Mouse (Mus musculus) intestine, postnatal 0 days (tissue): ENCODE measurements around the gene Tm4sf19. TPM values are rescaled to one million over a fixed set of nuclear protein-coding genes. Genes with fewer than 3 reads are reported as not detected.

Experiments used
- ATAC-seq: fragments of 200-750 bp; cut with Nextera tagmentation; 2 replicates; pipeline ENCODE4 v1.8.0; 2017; ENCODE audit warnings: mild to moderate bottlenecking, moderate TSS enrichment, moderate library complexity
- H3K27ac ChIP-seq: fragments of 300-500 bp; sonication (generic); 2 replicates; pipeline ENCODE4 v1.5.1; 2014; ENCODE audit warnings: mild to moderate bottlenecking, low read depth, low read length, moderate library complexity
- H3K27me3 ChIP-seq: fragments of 300-500 bp; sonication (generic); replicated peaks from 2 replicates; pipeline ENCODE4 v1.6.1; 2014; ENCODE audit warnings: low read length, mixed read lengths; ENCODE audit not compliant: control insufficient read depth, insufficient read depth
- H3K36me3 ChIP-seq: fragments of 300-500 bp; sonication (generic); 2 replicates; pipeline ENCODE4 v1.6.1; 2014; ENCODE audit warnings: mild to moderate bottlenecking, moderate library complexity; ENCODE audit not compliant: control insufficient read depth, insufficient read depth
- H3K4me1 ChIP-seq: fragments of 300-500 bp; sonication (generic); replicated peaks from 2 replicates; pipeline ENCODE4 v1.6.1; 2014; ENCODE audit warnings: antibody characterized with exemption, low read length, mixed read lengths; ENCODE audit not compliant: control insufficient read depth, insufficient read depth
- H3K4me2 ChIP-seq: fragments of 300-500 bp; sonication (generic); replicated peaks from 2 replicates; pipeline ENCODE4 v1.6.1; 2014; ENCODE audit warnings: low read depth, mild to moderate bottlenecking, moderate library complexity
- H3K4me3 ChIP-seq: fragments of 300-500 bp; sonication (generic); 2 replicates; pipeline ENCODE4 v1.5.1; 2014; ENCODE audit warnings: low read depth, low read length
- H3K9ac ChIP-seq: fragments of 300-500 bp; sonication (generic); 2 replicates; pipeline ENCODE4 v1.6.1; 2014; ENCODE audit warnings: mild to moderate bottlenecking, low read depth, low read length
- H3K9me3 ChIP-seq: fragments of 300-500 bp; sonication (generic); 2 replicates; pipeline ENCODE4 v1.6.1; 2016; ENCODE audit warnings: mixed run types; ENCODE audit not compliant: control insufficient read depth
- CTCF ChIP-seq: sonication (generic); IDR thresholded peaks from 2 replicates; pipeline ENCODE4 v1.5.1; 2016; ENCODE audit warnings: low read depth, mild to moderate bottlenecking, control low read depth, antibody characterized with exemption, moderate library complexity
- WGBS: fragments of 180-500 bp; shearing (Covaris S2); extraction: QIAGEN DNeasy Blood & Tissue Kit; methylation state at CpG from one replicate; pipeline ENCODE4 v1.1.7; 2014; 5-methylcytosine and 5-hydroxymethylcytosine counted together
- polyA plus RNA-seq: library from polyadenylated mRNA; unstranded; fragments of >200 nt; fragmentation: Nextera tagmentation; extraction: Ambion mirVana; gene quantifications from 2 replicates; pipeline ENCODE4 v1.2.1, GENCODE M21; 2015

Gene Tm4sf19
- polyA plus RNA-seq, 1 experiment from 2014 or later = not detected

DNA sequence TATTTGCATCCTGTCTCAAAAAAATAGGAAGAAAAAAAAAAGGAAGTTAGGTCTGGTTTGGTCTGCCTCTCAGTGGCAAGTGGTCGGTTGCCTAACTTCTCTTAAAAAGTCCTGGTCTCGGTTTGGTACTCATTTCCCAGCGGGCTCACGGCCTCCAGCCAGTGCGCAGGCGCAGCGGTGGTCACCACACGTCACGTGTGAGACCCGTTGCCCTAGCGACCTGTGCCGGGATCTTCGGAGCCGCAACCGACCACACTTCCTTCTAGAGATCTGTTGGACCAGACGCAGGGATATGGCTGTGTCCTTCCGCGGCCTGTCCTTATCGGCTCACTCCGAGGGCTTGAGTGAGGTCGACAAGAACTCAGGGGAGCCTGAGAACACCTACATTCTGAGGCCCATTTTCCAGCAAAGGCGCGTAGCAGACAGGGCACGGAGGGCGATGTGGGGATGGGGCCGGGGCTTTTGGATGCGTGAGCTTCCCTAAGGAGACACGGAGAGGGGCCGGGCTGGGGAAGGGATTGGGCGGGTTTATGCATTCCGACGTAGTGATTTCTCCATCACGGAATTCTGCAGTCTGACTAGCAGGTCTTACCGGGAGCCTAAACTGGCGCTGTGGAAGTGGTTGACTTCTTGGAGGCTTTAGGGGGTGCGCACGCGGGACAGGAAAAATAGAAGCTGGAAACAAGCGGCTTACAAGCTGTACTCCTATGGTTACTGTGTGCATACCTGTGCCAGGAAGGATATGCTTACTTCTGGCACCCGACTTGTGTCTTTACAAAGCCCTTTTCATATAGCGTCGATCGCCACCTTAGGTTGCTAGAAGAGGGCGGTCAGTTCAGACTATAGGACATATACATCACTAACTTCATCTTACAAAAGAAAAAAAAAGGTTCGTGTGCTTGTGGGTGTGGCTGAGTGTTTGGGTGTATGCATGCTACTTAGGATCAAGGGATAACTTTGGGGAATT lies 19.5 kb downstream of the Tm4sf19 start, which contains the start of gene Tctex1d2:
Gene Tctex1d2, plus strand, starts transcription at position 186 of the 967 bp plus-strand sequence.
- peak within 1 kb of the TSS; percentile 62 for H3K9ac ChIP-seq
- peak within 1 kb of the TSS; percentile 87 for H3K4me2 ChIP-seq
- no peaks in the 10 kb centered on the region for H3K9me3 ChIP-seq
- ATAC-seq = peak; percentile 91
- H3K27me3 ChIP-seq = no peaks in the 10 kb centered on the region
- peak within 1 kb of the TSS; percentile 81 for H3K27ac ChIP-seq
- TF ChIP-seq CTCF = peak; percentile 9; the same call in 1 of the 2 replicates
- H3K36me3 ChIP-seq = no peaks in the 10 kb centered on the region
- WGBS = 2% methylated on average over 45 of the region's 45 CpGs
- peak within 1 kb of the TSS; percentile 65 for H3K4me3 ChIP-seq
- H3K4me1 ChIP-seq = peaks cover 5% of the 10 kb centered on the region

DNA sequence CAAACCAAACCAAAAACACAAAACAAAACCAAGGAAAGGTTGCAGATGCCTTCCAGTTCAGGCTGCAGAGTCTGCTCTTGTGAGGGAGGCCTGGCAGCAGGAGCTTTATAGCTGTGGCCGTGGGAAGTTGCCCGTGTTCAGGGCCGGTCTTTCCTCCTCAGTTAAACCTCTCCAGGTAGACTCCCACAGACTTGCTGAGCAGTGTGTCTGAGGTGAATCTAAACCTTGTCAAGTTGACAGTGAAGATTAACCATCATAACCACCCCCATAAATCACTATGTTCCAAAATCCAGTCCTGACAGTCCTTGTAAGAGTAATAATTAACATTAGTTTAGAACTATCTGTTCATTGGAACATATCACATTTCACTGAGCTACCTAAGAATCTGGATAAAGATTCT lies 27.2 kb downstream of the Tm4sf19 start:
- WGBS = 55% methylated on average over 3 of the region's 3 CpGs
- no peak for ATAC-seq
- Histone ChIP-seq H3K27me3 (no peaks in the 10 kb centered on the region), H3K9me3 (no peaks in the 10 kb centered on the region), H3K4me3 (no peak overlapping the region), H3K4me1 (peaks cover 3% of the 10 kb centered on the region; the same call in 1 of the 2 replicates), H3K27ac (no peak overlapping the region), H3K9ac (no peak overlapping the region), H3K4me2 (no peak overlapping the region), H3K36me3 (no peaks in the 10 kb centered on the region)
- no peak for TF ChIP-seq CTCF

DNA sequence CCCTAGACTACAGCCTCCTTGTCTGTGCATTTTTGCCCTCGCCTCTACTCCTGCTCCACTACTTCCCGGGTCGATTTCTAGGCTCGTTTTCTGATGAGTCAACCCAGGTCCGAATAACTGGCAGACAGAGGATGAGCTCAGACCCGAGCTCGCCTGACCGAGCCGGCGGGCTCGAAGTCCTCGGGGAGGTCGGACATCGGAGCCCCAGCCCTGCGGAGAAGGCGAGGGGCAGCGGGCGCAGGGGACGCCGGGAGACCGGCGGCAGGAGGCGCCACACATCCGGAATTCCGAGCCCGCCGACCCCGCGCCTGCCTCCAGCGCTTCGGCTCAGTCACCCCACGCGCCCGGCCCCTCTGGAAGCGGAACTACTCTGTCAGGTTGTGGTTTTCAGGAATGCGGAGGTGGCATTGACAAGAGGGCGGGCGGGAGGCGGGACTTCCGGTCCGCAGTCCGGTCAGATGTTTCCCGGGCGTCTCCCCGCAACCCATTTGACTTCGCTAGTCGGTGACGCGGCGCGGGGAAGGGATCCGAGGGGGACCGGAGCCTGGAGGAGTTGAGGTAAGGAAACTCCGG lies 30.3 kb downstream of the Tm4sf19 start, which contains the start of gene Pcyt1a:
Gene Pcyt1a, plus strand, starts transcription at position 448 of the 573 bp plus-strand sequence.
- peak within 1 kb of the TSS; percentile 83 for H3K4me2 ChIP-seq
- H3K4me1 ChIP-seq = peaks cover 3% of the 10 kb centered on the region; the same call in 1 of the 2 replicates
- H3K36me3 ChIP-seq = no peaks in the 10 kb centered on the region
- peak; percentile 97 for ATAC-seq
- H3K9ac ChIP-seq = peak within 1 kb of the TSS; percentile 91
- no peaks in the 10 kb centered on the region for H3K9me3 ChIP-seq
- H3K27me3 ChIP-seq = no peaks in the 10 kb centered on the region
- H3K27ac ChIP-seq = peak within 1 kb of the TSS; percentile 97
- WGBS = under 1% methylated on average over 54 of the region's 54 CpGs
- peak; percentile 62 for TF ChIP-seq CTCF
- H3K4me3 ChIP-seq = peak within 1 kb of the TSS; percentile 90

DNA sequence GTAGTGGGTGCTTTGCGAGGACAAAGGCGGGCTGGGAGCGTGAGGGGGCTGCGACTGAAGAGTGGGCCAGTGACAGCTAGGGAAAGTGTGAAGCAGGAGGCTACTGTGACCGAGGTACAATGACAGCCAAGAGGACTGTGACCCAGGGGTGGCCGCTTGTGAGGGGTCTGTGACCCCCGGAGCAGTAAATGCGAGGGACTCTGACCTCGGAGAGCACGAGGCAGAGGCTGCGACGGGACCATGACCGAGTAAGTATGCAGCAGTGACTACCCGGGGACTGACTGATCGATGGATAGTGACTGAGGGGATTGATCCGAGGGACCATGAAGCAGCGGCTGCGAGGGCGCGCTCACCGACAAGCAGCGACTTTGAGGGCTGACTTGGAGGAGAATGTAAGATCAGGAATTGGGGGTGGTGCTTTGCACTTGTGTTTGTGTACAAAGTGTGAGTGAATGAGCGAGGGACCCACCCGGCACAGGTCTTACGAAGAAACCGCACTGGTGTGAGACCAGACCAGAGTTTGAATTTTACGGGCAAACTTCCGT lies 30.8 kb downstream of the Tm4sf19 start:
- peak overlapping the region; percentile 97 for H3K27ac ChIP-seq

DNA sequence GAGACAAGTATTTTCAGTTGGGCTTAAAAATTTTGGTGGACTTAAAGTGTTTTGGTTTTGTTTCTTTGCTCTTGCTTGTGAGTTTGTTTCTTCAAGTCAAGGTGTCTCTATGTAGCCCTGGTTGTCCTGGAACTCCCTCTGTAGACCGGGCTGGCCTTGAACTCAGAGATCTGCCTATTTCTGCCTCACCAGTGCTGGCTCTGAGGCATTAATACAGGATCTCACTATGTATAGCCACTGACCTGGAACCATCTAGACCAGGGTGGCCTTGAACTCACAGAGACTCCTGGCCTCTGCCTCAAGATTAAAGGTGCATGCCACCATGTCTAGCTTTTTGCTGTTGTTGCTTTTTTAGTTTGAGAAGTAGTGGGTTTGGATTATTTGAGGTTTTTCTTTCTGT lies 31.6 kb downstream of the Tm4sf19 start:
- H3K9me3 ChIP-seq = no peaks in the 10 kb centered on the region
- H3K4me1 ChIP-seq = peaks cover 3% of the 10 kb centered on the region; the same call in 1 of the 2 replicates
- peak overlapping the region; percentile 83 for H3K4me2 ChIP-seq
- no peaks in the 10 kb centered on the region for H3K27me3 ChIP-seq
- TF ChIP-seq CTCF = no peak
- H3K36me3 ChIP-seq = no peaks in the 10 kb centered on the region
- H3K4me3 ChIP-seq = peak overlapping the region; percentile 90
- H3K9ac ChIP-seq = peak overlapping the region; percentile 91; the same call in 1 of the 2 replicates
- ATAC-seq = no peak
- peak overlapping the region; percentile 97; the same call in 1 of the 2 replicates for H3K27ac ChIP-seq
- 82% methylated on average over 1 of the region's 1 CpGs for WGBS

More for the DNA sequence above, 30.8 kb downstream of the Tm4sf19 start:
- TF ChIP-seq CTCF = no peak
- WGBS = 1% methylated on average over 28 of the region's 28 CpGs
- Histone ChIP-seq H3K9ac (peak overlapping the region; percentile 91), H3K36me3 (no peaks in the 10 kb centered on the region), H3K27me3 (no peaks in the 10 kb centered on the region), H3K9me3 (no peaks in the 10 kb centered on the region), H3K4me2 (peak overlapping the region; percentile 83), H3K4me1 (peaks cover 3% of the 10 kb centered on the region; the same call in 1 of the 2 replicates), H3K4me3 (peak overlapping the region; percentile 90)
- peak; percentile 63 for ATAC-seq
